Mouse (Mus musculus) embryonic facial prominence, embryonic 12.5 days (tissue): ENCODE results near the gene Slc31a2. TPM values are rescaled to one million over a fixed set of nuclear protein-coding genes. Genes with fewer than 3 reads are reported as not detected.

ENCODE experiments used
- ATAC-seq: fragments of 200-750 bp; cut with Nextera tagmentation; 2 replicates; pipeline ENCODE4 v1.8.0; 2017; ENCODE audit not compliant: insufficient number of reproducible peaks, insufficient read depth, low FRiP score, low TSS enrichment
- H3K27ac ChIP-seq: fragments of 300-500 bp; sonication (generic); 2 replicates; pipeline ENCODE4 v1.5.1; 2016; ENCODE audit warnings: mild to moderate bottlenecking
- H3K27me3 ChIP-seq: fragments of 300-500 bp; sonication (generic); 2 replicates; pipeline ENCODE4 v1.6.1; 2016; ENCODE audit warnings: mild to moderate bottlenecking, moderate library complexity
- H3K36me3 ChIP-seq: fragments of 300-500 bp; sonication (generic); 2 replicates; pipeline ENCODE4 v1.6.1; 2016; ENCODE audit warnings: mild to moderate bottlenecking
- H3K4me1 ChIP-seq: fragments of 300-500 bp; sonication (generic); 2 replicates; pipeline ENCODE4 v1.6.1; 2016
- H3K4me2 ChIP-seq: fragments of 300-500 bp; sonication (generic); replicated peaks from 2 replicates; pipeline ENCODE4 v1.6.1; 2016; ENCODE audit warnings: mild to moderate bottlenecking, moderate library complexity
- H3K4me3 ChIP-seq: fragments of 300-500 bp; sonication (generic); 2 replicates; pipeline ENCODE4 v1.5.1; 2016; ENCODE audit warnings: mild to moderate bottlenecking
- H3K9ac ChIP-seq: fragments of 300-500 bp; sonication (generic); 2 replicates; pipeline ENCODE4 v1.6.1; 2016; ENCODE audit warnings: mild to moderate bottlenecking, moderate library complexity
- H3K9me3 ChIP-seq: fragments of 300-500 bp; sonication (generic); 2 replicates; pipeline ENCODE4 v1.6.1; 2016; ENCODE audit warnings: mild to moderate bottlenecking, moderate library complexity
- WGBS: fragments of 180-500 bp; shearing (Covaris S2); methylation state at CpG from one replicate; pipeline ENCODE4 v1.1.7; 2016; 5-methylcytosine and 5-hydroxymethylcytosine counted together
- polyA plus RNA-seq: library from polyadenylated mRNA; unstranded; fragments of >200 nt; fragmentation: Nextera tagmentation; extraction: Ambion mirVana; gene quantifications from 2 replicates; pipeline ENCODE4 v1.2.1, GENCODE M21; 2016

The Slc31a2 gene
- polyA plus RNA-seq: 14.5 and 15.4 TPM in 2 replicates

DNA sequence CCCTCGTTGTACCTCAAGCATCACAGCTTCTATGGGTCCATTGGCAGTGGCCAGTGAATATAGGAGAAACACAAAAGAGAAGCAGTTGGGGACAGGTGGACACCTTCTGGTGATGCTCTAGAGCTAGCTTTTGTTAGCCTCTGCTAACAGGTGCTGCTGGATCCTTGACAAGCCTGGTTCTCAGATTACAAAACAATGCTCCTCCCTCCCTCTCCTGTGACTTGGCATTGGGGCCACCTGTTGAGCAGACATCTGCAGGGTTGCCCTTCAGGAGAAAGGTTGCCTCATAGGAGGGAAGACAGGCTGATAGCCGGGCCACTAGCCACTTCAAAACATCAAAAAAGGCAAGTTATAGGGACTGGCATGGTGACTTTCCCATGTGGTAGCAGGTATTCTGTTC, at the start of gene Slc31a2:
Gene Slc31a2 (plus strand): TSS at position 287 of the 400 bp plus-strand sequence.
- H3K27me3 ChIP-seq: no peaks in the 10 kb centered on the region
- H3K4me3 ChIP-seq: no peak within 1 kb of the TSS
- no peaks in the 10 kb centered on the region for H3K36me3 ChIP-seq
- no peak for ATAC-seq
- H3K9me3 ChIP-seq: no peaks in the 10 kb centered on the region
- no peak within 1 kb of the TSS for H3K9ac ChIP-seq
- no peak within 1 kb of the TSS for H3K27ac ChIP-seq
- H3K4me1 ChIP-seq: no peaks in the 10 kb centered on the region
- WGBS: 36% methylated on average over 2 of the region's 2 CpGs
- no peak within 1 kb of the TSS for H3K4me2 ChIP-seq

DNA sequence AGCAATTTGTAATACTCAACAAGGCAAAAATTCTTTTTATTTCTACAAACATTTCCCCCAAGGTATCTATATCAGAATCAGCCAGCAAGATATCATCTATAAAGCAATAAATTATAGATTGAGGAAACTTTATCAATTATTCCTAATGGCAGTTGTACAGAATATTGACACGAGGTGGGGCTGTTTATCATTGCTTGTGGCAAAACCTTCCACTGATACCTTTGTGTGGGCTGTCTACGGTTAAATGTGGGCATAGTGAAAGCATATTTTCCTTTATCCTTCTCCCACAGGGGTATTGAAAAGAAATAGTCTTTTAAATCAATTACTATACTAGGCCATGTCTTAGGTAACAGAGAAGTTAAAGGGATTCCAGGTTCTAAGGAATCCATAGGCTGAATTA, 48.9 kb upstream of the Slc31a2 start:
- no peak overlapping the region for H3K27ac ChIP-seq
- H3K9ac ChIP-seq: no peak overlapping the region
- no peak overlapping the region for H3K4me3 ChIP-seq
- no peak overlapping the region for H3K4me2 ChIP-seq
- H3K27me3 ChIP-seq: no peaks in the 10 kb centered on the region
- no peaks in the 10 kb centered on the region for H3K36me3 ChIP-seq
- H3K4me1 ChIP-seq: no peaks in the 10 kb centered on the region
- WGBS: 80% methylated on average over 2 of the region's 2 CpGs
- no peaks in the 10 kb centered on the region for H3K9me3 ChIP-seq
- ATAC-seq: no peak

DNA sequence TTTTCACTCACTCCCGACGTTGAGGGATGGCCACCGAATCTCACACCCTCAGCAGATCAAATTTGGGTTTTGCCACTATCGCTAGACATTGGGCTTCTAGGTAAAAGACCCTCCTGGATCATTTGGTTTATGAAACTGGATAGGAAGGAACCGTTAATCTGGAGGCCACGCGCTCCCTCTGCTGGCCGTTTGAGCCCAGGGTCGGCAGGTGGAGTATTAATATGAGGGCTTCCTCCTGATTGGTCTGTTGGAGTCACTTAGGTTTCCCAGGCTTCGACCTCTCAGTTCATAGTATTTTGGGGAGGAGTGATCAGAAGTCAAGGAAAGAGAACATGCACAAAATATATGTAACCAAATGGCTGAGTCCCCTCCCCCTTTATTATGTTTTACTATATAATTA, 34.0 kb upstream of the Slc31a2 start:
- no peak overlapping the region for H3K9ac ChIP-seq
- H3K4me1 ChIP-seq: no peaks in the 10 kb centered on the region
- H3K27ac ChIP-seq: no peak overlapping the region
- H3K4me3 ChIP-seq: no peak overlapping the region
- ATAC-seq: no peak
- no peaks in the 10 kb centered on the region for H3K36me3 ChIP-seq
- H3K4me2 ChIP-seq: no peak overlapping the region
- WGBS: 47% methylated on average over 10 of the region's 10 CpGs
- H3K27me3 ChIP-seq: no peaks in the 10 kb centered on the region
- H3K9me3 ChIP-seq: no peaks in the 10 kb centered on the region

DNA sequence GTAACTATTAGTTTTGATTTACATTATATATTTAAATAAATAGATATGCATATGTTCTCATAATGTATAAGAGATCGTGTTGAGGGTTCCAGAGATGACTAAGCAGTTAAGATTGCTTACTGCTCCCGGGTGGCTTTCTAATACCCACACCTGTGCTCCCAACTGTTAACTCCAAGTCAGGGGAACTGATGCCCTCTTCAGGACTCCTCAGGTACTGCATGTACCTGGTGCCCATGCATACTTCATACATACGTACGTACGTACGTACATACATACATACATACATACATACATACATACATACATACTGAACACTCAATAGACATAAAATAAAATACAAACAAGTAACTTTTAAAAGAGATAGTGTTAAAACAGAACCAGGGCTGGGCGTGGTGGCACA, 32.9 kb upstream of the Slc31a2 start:
- H3K9ac ChIP-seq: no peak overlapping the region
- no peak overlapping the region for H3K27ac ChIP-seq
- 92% methylated on average over 7 of the region's 7 CpGs for WGBS
- H3K4me1 ChIP-seq: no peaks in the 10 kb centered on the region
- no peaks in the 10 kb centered on the region for H3K9me3 ChIP-seq
- H3K4me2 ChIP-seq: no peak overlapping the region
- no peak for ATAC-seq
- no peaks in the 10 kb centered on the region for H3K27me3 ChIP-seq
- H3K36me3 ChIP-seq: no peaks in the 10 kb centered on the region
- no peak overlapping the region for H3K4me3 ChIP-seq

DNA sequence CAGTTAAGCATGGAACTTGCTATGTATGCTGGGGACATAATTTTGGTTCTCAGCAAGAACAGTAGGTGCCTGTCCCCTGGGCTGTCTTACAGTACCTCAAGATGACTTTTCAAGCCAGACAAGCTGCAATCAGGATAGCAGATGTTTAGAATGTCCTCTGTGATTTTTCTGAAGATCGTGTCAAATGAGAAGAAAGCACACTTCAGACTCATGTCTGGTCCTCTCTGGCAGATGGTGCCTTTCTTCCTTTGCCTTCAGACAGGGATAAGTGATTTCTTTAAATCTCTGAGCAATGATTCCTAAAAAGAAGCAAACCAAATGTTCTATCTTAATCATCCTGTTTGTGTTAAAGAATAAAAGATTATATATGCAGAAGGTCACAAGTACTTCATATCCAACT, 32.2 kb upstream of the Slc31a2 start:
- no peak for ATAC-seq
- 67% methylated on average over 1 of the region's 1 CpGs for WGBS
- no peak overlapping the region for H3K9ac ChIP-seq
- H3K9me3 ChIP-seq: no peaks in the 10 kb centered on the region
- H3K27ac ChIP-seq: no peak overlapping the region
- H3K4me2 ChIP-seq: no peak overlapping the region
- no peaks in the 10 kb centered on the region for H3K4me1 ChIP-seq
- no peaks in the 10 kb centered on the region for H3K36me3 ChIP-seq
- no peak overlapping the region for H3K4me3 ChIP-seq
- no peaks in the 10 kb centered on the region for H3K27me3 ChIP-seq

DNA sequence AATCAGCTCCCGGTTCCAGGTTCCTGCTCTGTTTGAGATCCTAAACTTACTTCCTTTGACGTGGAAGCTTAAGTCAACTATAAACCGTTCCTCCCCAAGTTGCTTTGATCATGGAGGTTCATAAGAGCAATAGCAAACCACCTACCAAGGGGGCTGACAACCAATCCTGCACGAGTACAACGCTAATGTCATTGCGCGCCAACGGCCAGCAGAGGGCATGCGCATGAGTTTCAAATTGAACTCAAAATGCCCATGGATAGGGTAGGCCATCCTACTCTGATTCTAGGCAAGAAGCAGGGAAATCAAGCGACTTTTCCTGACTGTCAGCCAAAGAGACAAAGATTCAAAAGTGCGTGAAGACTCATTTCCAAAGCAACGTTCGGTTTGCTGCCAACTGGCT, 31.6 kb upstream of the Slc31a2 start, which contains the start of gene Zfp37:
Gene Zfp37 (minus strand): TSS at position 279 of the 400 bp plus-strand sequence.
- Histone ChIP-seq H3K4me3 (no peak within 1 kb of the TSS), H3K9ac (no peak within 1 kb of the TSS), H3K36me3 (no peaks in the 10 kb centered on the region), H3K4me1 (no peaks in the 10 kb centered on the region), H3K9me3 (no peaks in the 10 kb centered on the region), H3K4me2 (no peak within 1 kb of the TSS), H3K27ac (no peak within 1 kb of the TSS), H3K27me3 (no peaks in the 10 kb centered on the region)
- WGBS: 74% methylated on average over 13 of the region's 13 CpGs
- ATAC-seq: no peak

DNA sequence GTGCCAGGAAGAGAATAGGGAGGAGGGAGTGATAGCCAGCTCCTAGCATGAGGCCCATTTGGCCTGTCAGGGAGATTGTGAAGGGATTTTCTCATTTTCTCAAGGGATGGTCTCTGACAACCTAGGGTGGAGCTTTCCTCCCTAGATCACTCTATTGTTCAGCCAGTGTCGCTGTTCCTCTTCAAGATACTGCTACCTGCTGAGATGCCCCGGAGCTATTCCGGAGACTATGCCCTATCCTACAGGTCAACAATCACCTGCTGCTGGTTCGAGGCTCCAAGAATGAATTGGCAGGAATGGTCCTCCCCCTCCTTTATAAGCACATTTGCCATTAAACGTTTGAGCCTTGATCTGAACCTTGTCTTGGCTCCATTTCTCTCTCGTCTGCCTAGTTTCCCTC, 21.8 kb upstream of the Slc31a2 start:
- Histone ChIP-seq H3K36me3 (no peaks in the 10 kb centered on the region), H3K4me2 (no peak overlapping the region), H3K4me1 (no peaks in the 10 kb centered on the region), H3K4me3 (no peak overlapping the region), H3K27ac (no peak overlapping the region), H3K27me3 (no peaks in the 10 kb centered on the region), H3K9ac (no peak overlapping the region), H3K9me3 (no peaks in the 10 kb centered on the region)
- no peak for ATAC-seq
- 53% methylated on average over 6 of the region's 6 CpGs for WGBS

DNA sequence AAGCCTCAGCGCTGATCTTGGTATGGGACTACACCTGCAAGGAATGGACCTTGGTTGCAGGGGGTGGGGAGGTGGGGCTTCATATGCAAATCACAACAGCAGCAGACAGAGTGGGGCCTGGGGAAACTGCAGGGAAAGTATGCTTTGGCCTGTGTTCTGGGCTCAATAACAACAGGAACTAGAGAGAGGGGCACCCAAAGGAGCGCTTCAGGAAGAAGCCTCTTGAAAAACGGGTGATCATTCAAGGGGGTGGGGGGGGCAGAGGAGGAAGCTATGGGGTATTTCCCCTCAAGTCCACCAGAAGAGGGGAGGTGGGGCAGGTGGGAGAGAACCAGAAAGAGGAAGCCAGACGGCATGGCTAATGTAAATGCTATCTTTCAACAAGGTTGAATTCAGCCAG, 14.0 kb upstream of the Slc31a2 start:
- Histone ChIP-seq H3K27ac (no peak overlapping the region), H3K9me3 (no peaks in the 10 kb centered on the region), H3K4me2 (no peak overlapping the region), H3K36me3 (no peaks in the 10 kb centered on the region), H3K4me1 (no peaks in the 10 kb centered on the region), H3K9ac (no peak overlapping the region), H3K4me3 (no peak overlapping the region), H3K27me3 (no peaks in the 10 kb centered on the region)
- WGBS: 44% methylated on average over 4 of the region's 4 CpGs
- ATAC-seq: no peak

DNA sequence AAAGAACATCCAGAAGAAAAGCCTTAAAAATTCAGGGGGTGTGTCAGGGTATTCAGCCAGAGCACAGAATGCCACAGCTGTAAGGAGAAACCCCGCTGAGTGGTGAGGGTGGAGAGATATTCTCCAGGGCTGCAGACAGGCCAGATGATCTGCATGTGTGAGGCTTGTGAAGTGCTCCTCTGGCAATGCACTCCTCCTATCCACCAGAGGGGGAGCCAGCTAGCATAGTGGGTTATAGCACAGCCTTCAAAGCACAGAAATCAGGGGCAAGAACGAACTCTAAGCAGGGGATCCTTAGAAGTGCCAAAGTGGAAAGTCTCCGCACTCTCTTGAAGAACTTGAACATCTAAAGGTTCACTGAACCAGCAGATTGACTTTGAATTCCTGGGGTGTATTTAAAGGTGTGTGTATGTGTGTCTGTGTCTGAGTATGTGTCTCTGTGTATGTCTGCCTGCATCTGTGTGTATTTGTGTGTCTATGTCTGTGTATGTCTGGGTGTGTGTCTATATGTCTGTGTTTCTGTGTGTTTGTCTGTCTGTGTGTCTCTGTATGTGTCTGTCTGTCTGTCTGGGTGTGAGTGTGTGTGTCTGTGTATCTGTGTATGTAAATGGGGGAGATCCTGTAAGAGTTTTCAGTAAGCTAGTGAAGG, 11.3 kb upstream of the Slc31a2 start:
- H3K36me3 ChIP-seq: no peaks in the 10 kb centered on the region
- 35% methylated on average over 3 of the region's 3 CpGs for WGBS
- no peaks in the 10 kb centered on the region for H3K9me3 ChIP-seq
- H3K4me1 ChIP-seq: no peaks in the 10 kb centered on the region
- H3K27ac ChIP-seq: no peak overlapping the region
- H3K27me3 ChIP-seq: no peaks in the 10 kb centered on the region
- no peak overlapping the region for H3K9ac ChIP-seq
- H3K4me2 ChIP-seq: no peak overlapping the region
- H3K4me3 ChIP-seq: no peak overlapping the region
- no peak for ATAC-seq

DNA sequence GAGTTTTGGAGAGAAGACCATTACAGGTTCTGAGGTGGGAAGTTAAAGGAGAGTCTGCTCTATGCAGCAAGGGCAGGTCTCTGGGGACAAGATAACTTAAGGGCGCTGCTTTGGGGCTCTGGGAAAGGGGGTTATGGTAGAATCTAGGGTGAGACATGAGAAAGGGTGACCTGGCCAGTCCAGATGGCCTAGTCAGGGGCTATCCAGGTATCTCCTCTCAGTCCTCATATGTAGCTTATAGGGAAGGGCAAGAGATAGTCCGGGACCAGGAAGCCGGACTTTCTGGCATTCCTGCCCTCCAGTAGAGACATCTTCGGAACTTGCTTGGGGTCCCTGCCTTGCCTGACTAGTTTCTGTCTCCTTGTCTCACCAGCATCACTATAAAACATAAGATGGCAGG, 10.6 kb upstream of the Slc31a2 start:
- no peaks in the 10 kb centered on the region for H3K4me1 ChIP-seq
- H3K36me3 ChIP-seq: no peaks in the 10 kb centered on the region
- ATAC-seq: no peak
- H3K9ac ChIP-seq: no peak overlapping the region
- H3K4me3 ChIP-seq: no peak overlapping the region
- no peaks in the 10 kb centered on the region for H3K27me3 ChIP-seq
- no peaks in the 10 kb centered on the region for H3K9me3 ChIP-seq
- H3K4me2 ChIP-seq: no peak overlapping the region
- 93% methylated on average over 4 of the region's 4 CpGs for WGBS
- H3K27ac ChIP-seq: no peak overlapping the region

DNA sequence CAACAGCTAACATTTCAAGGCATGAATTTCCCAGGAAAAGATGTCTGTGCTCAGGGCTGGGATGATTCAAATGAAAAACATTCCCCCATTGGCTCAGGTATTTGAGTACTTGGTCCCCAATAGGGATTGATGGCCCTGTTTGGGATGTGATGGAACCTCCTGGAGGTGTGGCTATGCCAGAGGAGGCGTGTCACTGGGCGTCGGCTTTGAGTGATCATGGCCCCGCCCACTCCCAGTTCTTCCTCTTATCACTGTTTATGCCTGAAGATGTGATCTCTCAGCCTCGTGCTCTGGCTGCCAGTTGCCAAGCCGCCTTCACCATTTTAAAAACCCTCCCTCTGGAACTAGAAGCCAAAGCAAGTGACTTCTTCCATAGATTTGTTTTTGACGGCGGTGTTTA, 7.8 kb upstream of the Slc31a2 start:
- Histone ChIP-seq H3K36me3 (no peaks in the 10 kb centered on the region), H3K4me3 (no peak overlapping the region), H3K27ac (no peak overlapping the region), H3K4me1 (no peaks in the 10 kb centered on the region), H3K4me2 (no peak overlapping the region), H3K27me3 (no peaks in the 10 kb centered on the region), H3K9ac (no peak overlapping the region), H3K9me3 (no peaks in the 10 kb centered on the region)
- 63% methylated on average over 8 of the region's 8 CpGs for WGBS
- no peak for ATAC-seq

DNA sequence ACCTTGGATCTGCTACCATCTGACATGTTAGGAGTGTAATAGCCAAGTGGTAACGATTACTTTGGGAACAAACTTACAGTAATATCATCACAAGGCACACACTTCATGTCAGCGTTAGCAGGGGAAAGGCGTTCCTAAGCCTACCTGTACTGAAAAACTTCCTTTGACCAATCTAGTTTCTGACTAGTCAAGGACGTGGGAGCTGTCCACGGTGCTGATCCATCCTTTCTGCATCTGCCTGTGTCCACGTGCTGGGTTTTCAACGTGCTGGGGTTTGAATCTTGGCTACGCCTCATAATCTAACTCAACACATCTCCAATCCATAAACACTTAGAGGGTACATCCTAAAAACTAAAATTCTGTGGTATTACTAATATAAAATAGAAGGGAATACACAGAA, 5.4 kb upstream of the Slc31a2 start:
- H3K9me3 ChIP-seq: no peaks in the 10 kb centered on the region
- H3K4me3 ChIP-seq: no peak overlapping the region
- no peaks in the 10 kb centered on the region for H3K36me3 ChIP-seq
- no peak overlapping the region for H3K9ac ChIP-seq
- H3K27me3 ChIP-seq: no peaks in the 10 kb centered on the region
- H3K4me2 ChIP-seq: no peak overlapping the region
- no peak overlapping the region for H3K27ac ChIP-seq
- no peaks in the 10 kb centered on the region for H3K4me1 ChIP-seq
- ATAC-seq: no peak
- WGBS: 25% methylated on average over 8 of the region's 8 CpGs
